Mouse (Mus musculus) kidney, embryonic 16.5 days (tissue): ENCODE results near the gene Rgs14. TPM values are rescaled to one million over a fixed set of nuclear protein-coding genes. Genes with fewer than 3 reads are reported as not detected.

Experiments used
- ATAC-seq: fragments of 200-750 bp; cut with Nextera tagmentation; 2 replicates; pipeline ENCODE4 v1.8.0; 2017; ENCODE audit warnings: moderate TSS enrichment; ENCODE audit not compliant: low FRiP score, low TSS enrichment
- H3K27ac ChIP-seq: fragments of 300-500 bp; sonication (generic); 2 replicates; pipeline ENCODE4 v1.5.1; 2014; ENCODE audit warnings: low read length
- H3K27me3 ChIP-seq: fragments of 300-500 bp; sonication (generic); 2 replicates; pipeline ENCODE4 v1.6.1; 2014; ENCODE audit warnings: low read length, control low read depth, mixed read lengths; ENCODE audit not compliant: insufficient read depth
- H3K36me3 ChIP-seq: fragments of 300-500 bp; sonication (generic); 2 replicates; pipeline ENCODE4 v1.6.1; 2014; ENCODE audit warnings: low read length, control low read depth, mixed read lengths; ENCODE audit not compliant: insufficient read depth
- H3K4me1 ChIP-seq: fragments of 300-500 bp; sonication (generic); 2 replicates; pipeline ENCODE4 v1.6.1; 2014; ENCODE audit warnings: low read length, control low read depth, mixed read lengths; ENCODE audit not compliant: insufficient read depth
- H3K4me2 ChIP-seq: fragments of 300-500 bp; sonication (generic); replicated peaks from 2 replicates; pipeline ENCODE4 v1.6.1; 2014; ENCODE audit warnings: low read depth, low read length
- H3K4me3 ChIP-seq: fragments of 300-500 bp; sonication (generic); 2 replicates; pipeline ENCODE4 v1.5.1; 2014; ENCODE audit warnings: mild to moderate bottlenecking, low read length
- H3K9ac ChIP-seq: fragments of 300-500 bp; sonication (generic); replicated peaks from 2 replicates; pipeline ENCODE4 v1.6.1; 2014; ENCODE audit warnings: low read length
- H3K9me3 ChIP-seq: fragments of 300-500 bp; sonication (generic); 2 replicates; pipeline ENCODE4 v1.6.1; 2016; ENCODE audit warnings: low read length, control low read depth
- WGBS: fragments of 180-500 bp; shearing (Covaris S2); extraction: QIAGEN DNeasy Blood & Tissue Kit; methylation state at CpG from one replicate; pipeline ENCODE4 v1.1.7; 2014; 5-methylcytosine and 5-hydroxymethylcytosine counted together
- polyA plus RNA-seq: library from polyadenylated mRNA; unstranded; fragments of >200 nt; fragmentation: Nextera tagmentation; extraction: Ambion mirVana; gene quantifications from 2 replicates; pipeline ENCODE4 v1.2.1, GENCODE M21; 2015

The Rgs14 gene
- polyA plus RNA-seq, 1 experiment from 2014 or later: 1.3 TPM

- no peak overlapping the region for H3K9ac ChIP-seq
- no peak for ATAC-seq
- no peaks in the 10 kb centered on the region for H3K9me3 ChIP-seq
- no peak overlapping the region for H3K4me3 ChIP-seq
- 48% methylated on average over 11 of the region's 11 CpGs for WGBS
- H3K4me1 ChIP-seq: no peaks in the 10 kb centered on the region
- H3K27ac ChIP-seq: no peak overlapping the region
- no peaks in the 10 kb centered on the region for H3K27me3 ChIP-seq
- no peak overlapping the region for H3K4me2 ChIP-seq
- peaks cover 39% of the 10 kb centered on the region for H3K36me3 ChIP-seq
Observed at GRCm38 (mm10) chr13:55342469-55342868, 27.1 kb upstream of the Rgs14 start.

DNA sequence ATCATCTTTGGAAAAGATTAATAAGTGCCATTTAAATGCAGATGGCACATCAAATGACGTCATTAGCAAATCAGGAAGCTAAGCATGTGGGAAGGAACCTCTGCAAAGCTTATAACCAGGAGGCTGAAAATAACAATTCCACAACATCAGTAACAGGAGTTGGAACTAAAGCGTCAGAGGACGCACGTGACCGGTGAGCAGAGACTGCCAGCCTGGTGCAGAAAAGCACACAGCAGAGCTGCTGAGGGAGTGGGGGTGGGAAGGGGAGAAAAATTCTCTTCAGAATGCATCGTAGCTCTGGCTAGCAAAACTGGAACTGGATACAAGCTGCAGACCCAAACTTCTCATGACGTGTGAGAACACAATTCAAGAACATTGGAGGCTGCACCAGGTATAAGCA, 25.2 kb upstream of the Rgs14 start:
- Histone ChIP-seq H3K4me3 (no peak overlapping the region), H3K27ac (no peak overlapping the region), H3K9ac (no peak overlapping the region), H3K9me3 (no peaks in the 10 kb centered on the region), H3K36me3 (peaks cover 55% of the 10 kb centered on the region), H3K27me3 (no peaks in the 10 kb centered on the region), H3K4me1 (no peaks in the 10 kb centered on the region), H3K4me2 (no peak overlapping the region)
- WGBS: 89% methylated on average over 7 of the region's 7 CpGs
- no peak for ATAC-seq

GRCm38 (mm10) chr13:55346745-55347144, 22.8 kb upstream of the Rgs14 start:
- H3K4me1 ChIP-seq: no peaks in the 10 kb centered on the region
- 81% methylated on average over 11 of the region's 11 CpGs for WGBS
- peak; percentile 53 for ATAC-seq
- no peak overlapping the region for H3K4me2 ChIP-seq
- H3K4me3 ChIP-seq: no peak overlapping the region
- H3K9ac ChIP-seq: no peak overlapping the region
- H3K27me3 ChIP-seq: no peaks in the 10 kb centered on the region
- no peaks in the 10 kb centered on the region for H3K9me3 ChIP-seq
- H3K27ac ChIP-seq: no peak overlapping the region
- H3K36me3 ChIP-seq: peaks cover 74% of the 10 kb centered on the region

DNA sequence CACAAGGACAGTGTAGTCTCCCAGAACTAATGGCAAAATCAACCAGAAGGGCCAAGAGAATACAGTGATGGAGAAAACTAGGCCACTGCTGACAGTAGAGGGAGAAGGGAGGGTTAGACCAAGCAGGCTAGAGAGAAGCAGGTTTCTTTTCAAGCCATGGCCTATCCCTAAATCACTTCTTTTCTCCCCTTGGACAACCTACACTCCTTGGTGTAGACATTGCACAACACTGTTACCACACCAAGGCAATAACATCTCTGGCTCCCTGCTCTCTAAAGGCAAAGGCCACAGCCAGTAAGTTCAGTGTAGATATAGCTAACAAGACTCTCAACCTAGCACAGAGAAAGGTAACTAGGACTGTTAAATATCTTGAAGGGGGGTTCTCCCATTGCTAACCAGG, 8.4 kb upstream of the Rgs14 start:
- Histone ChIP-seq H3K27me3 (no peaks in the 10 kb centered on the region), H3K9ac (peak overlapping the region; percentile 87), H3K9me3 (no peaks in the 10 kb centered on the region), H3K27ac (no peak overlapping the region), H3K4me1 (peaks cover 17% of the 10 kb centered on the region), H3K36me3 (peaks cover 23% of the 10 kb centered on the region; the same call in 1 of the 2 replicates), H3K4me3 (peak overlapping the region; percentile 84), H3K4me2 (peak overlapping the region; percentile 76)
- no peak for ATAC-seq

GRCm38 (mm10) chr13:55361974-55362452, 7.5 kb upstream of the Rgs14 start:
- Histone ChIP-seq H3K36me3 (peaks cover 22% of the 10 kb centered on the region; the same call in 1 of the 2 replicates), H3K9ac (peak overlapping the region; percentile 87), H3K4me1 (peaks cover 17% of the 10 kb centered on the region), H3K27ac (peak overlapping the region; percentile 98), H3K4me2 (peak overlapping the region; percentile 76), H3K9me3 (no peaks in the 10 kb centered on the region), H3K4me3 (peak overlapping the region; percentile 84), H3K27me3 (no peaks in the 10 kb centered on the region)
- peak; percentile 53 for ATAC-seq
- under 1% methylated on average over 32 of the region's 32 CpGs for WGBS

- peak; percentile 99 for ATAC-seq
- no peaks in the 10 kb centered on the region for H3K27me3 ChIP-seq
- peaks cover 17% of the 10 kb centered on the region for H3K4me1 ChIP-seq
- WGBS: under 1% methylated on average over 35 of the region's 35 CpGs
- peak within 1 kb of the TSS; percentile 98 for H3K27ac ChIP-seq
- peak within 1 kb of the TSS; percentile 87 for H3K9ac ChIP-seq
- H3K36me3 ChIP-seq: peaks cover 18% of the 10 kb centered on the region; the same call in 1 of the 2 replicates
- H3K9me3 ChIP-seq: no peaks in the 10 kb centered on the region
- H3K4me3 ChIP-seq: peak within 1 kb of the TSS; percentile 84
- peak within 1 kb of the TSS; percentile 76 for H3K4me2 ChIP-seq
Observed at GRCm38 (mm10) chr13:55362453-55363060, 7.0 kb upstream of the Rgs14 start, which contains the start of gene Lman2. Gene Lman2 (minus strand): TSS chr13:55362783.

DNA sequence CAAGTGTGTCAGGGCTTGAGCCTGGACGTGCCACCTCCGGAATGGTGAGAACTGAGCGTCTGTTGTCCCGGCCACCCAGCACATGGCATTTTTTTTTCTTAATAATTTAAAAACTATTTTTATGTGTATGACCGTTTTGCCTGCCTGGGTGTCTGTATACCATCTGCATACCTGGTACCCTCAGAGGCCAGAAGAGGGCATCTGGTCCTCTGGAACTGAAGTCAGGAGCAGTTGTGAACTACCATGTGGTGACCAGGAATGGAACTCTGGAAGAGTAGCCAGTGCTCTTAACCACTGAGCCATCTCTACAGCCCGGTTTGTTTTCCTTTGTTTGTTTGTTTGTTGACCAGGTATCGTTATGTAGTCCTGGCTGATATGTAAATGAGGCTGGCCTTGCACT, 1.1 kb upstream of the Rgs14 start:
- H3K4me1 ChIP-seq: no peaks in the 10 kb centered on the region
- no peaks in the 10 kb centered on the region for H3K27me3 ChIP-seq
- H3K9me3 ChIP-seq: no peaks in the 10 kb centered on the region
- WGBS: 76% methylated on average over 7 of the region's 7 CpGs
- no peak for ATAC-seq
- H3K9ac ChIP-seq: no peak overlapping the region
- H3K36me3 ChIP-seq: no peaks in the 10 kb centered on the region
- H3K4me2 ChIP-seq: no peak overlapping the region
- H3K27ac ChIP-seq: no peak overlapping the region
- H3K4me3 ChIP-seq: no peak overlapping the region

GRCm38 (mm10) chr13:55370234-55370633, 702 bp downstream of the Rgs14 start:
- Histone ChIP-seq H3K27ac (no peak overlapping the region), H3K9ac (no peak overlapping the region), H3K9me3 (no peaks in the 10 kb centered on the region), H3K4me1 (no peaks in the 10 kb centered on the region), H3K27me3 (peaks cover 4% of the 10 kb centered on the region), H3K4me3 (peak overlapping the region; percentile 8), H3K4me2 (peak overlapping the region; percentile 38; the same call in 1 of the 2 replicates), H3K36me3 (no peaks in the 10 kb centered on the region)
- ATAC-seq: 0 out of 2 replicates have a peak, but pooled peaks have one; percentile 54
- WGBS: 58% methylated on average over 3 of the region's 3 CpGs

- Histone ChIP-seq H3K27ac (no peak overlapping the region), H3K27me3 (peaks cover 4% of the 10 kb centered on the region), H3K4me3 (no peak overlapping the region), H3K4me1 (no peaks in the 10 kb centered on the region), H3K9ac (no peak overlapping the region), H3K9me3 (no peaks in the 10 kb centered on the region), H3K36me3 (no peaks in the 10 kb centered on the region), H3K4me2 (no peak overlapping the region)
- ATAC-seq: no peak
- 78% methylated on average over 8 of the region's 8 CpGs for WGBS
Observed at GRCm38 (mm10) chr13:55371007-55371681, 1.6 kb downstream of the Rgs14 start.

GRCm38 (mm10) chr13:55371740-55372139, 2.2 kb downstream of the Rgs14 start:
- ATAC-seq: no peak
- Histone ChIP-seq H3K27me3 (peaks cover 4% of the 10 kb centered on the region), H3K9ac (no peak overlapping the region), H3K4me3 (no peak overlapping the region), H3K4me2 (no peak overlapping the region), H3K4me1 (no peaks in the 10 kb centered on the region), H3K9me3 (no peaks in the 10 kb centered on the region), H3K36me3 (no peaks in the 10 kb centered on the region), H3K27ac (no peak overlapping the region)
- WGBS: 47% methylated on average over 5 of the region's 5 CpGs
